Mouse (Mus musculus) heart, adult 2 months (tissue): ENCODE measurements around the gene Ptprm.

Source experiments
- CTCF ChIP-seq: fragments of 200-600 bp; IDR thresholded peaks from 2 replicates; pipeline ENCODE4 v1.8.1; 2022; ENCODE audit warnings: antibody characterized with exemption, mild to moderate bottlenecking, moderate library complexity
- EP300 ChIP-seq: fragments of 200-500 bp; IDR thresholded peaks from 2 replicates; pipeline ENCODE4 v1.6.1; 2011; ENCODE audit warnings: low read depth, low read length, control low read depth; ENCODE audit not compliant: insufficient read depth
- POLR2A ChIP-seq: fragments of 200-500 bp; IDR thresholded peaks from 2 replicates; pipeline ENCODE4 v1.6.1; 2011; ENCODE audit warnings: mild to moderate bottlenecking, low read depth, low read length, control low read depth; ENCODE audit not compliant: insufficient read depth

GRCm38 (mm10) chr17:67253445-67253844 is 100.8 kb downstream of the Ptprm start:
- no peak for TF ChIP-seq CTCF
- TF ChIP-seq POLR2A: no peak
- no peak for TF ChIP-seq EP300
